Mouse (Mus musculus) hindlimb bud, embryonic 11.5 days (tissue): ENCODE measurements around the gene Pard3b.

Experiments
- DNase-seq: peaks from one replicate; pipeline ENCODE4 v3.0.0-alpha.2; 2012; ENCODE audit warnings: low read depth, low spot score; ENCODE audit errors: extremely low spot score

The Pard3b gene

GRCm38 (mm10) chr1:62433891-62434290, 795.3 kb downstream of the Pard3b start:
- DNase-seq = no peak

- no peak for DNase-seq
These were observed 797.2 kb downstream of the Pard3b start for GRCm38 (mm10) chr1:62435844-62436243.

GRCm38 (mm10) chr1:62436304-62436703, 797.7 kb downstream of the Pard3b start:
- DNase-seq = no peak

GRCm38 (mm10) chr1:62437493-62437892, 798.9 kb downstream of the Pard3b start:
- no peak for DNase-seq

GRCm38 (mm10) chr1:62444406-62444805, 805.8 kb downstream of the Pard3b start:
- no peak for DNase-seq

- no peak for DNase-seq
These were observed 808.2 kb downstream of the Pard3b start for GRCm38 (mm10) chr1:62446818-62447217.

- no peak for DNase-seq
These were observed 810.7 kb downstream of the Pard3b start for GRCm38 (mm10) chr1:62449193-62449875.

GRCm38 (mm10) chr1:62465536-62465935, 826.9 kb downstream of the Pard3b start:
- no peak for DNase-seq

GRCm38 (mm10) chr1:62466544-62466943, 827.9 kb downstream of the Pard3b start:
- no peak for DNase-seq

- no peak for DNase-seq
These were observed 844.4 kb downstream of the Pard3b start for GRCm38 (mm10) chr1:62483059-62483458.

- no peak for DNase-seq
These were observed 850.2 kb downstream of the Pard3b start for GRCm38 (mm10) chr1:62488871-62489270.

- no peak for DNase-seq
These were observed 860.5 kb downstream of the Pard3b start for GRCm38 (mm10) chr1:62499146-62499545.

- DNase-seq = no peak
These were observed 871.9 kb downstream of the Pard3b start for GRCm38 (mm10) chr1:62510501-62510900.

GRCm38 (mm10) chr1:62511681-62512080, 873.1 kb downstream of the Pard3b start:
- no peak for DNase-seq

GRCm38 (mm10) chr1:62518621-62519213, 880.1 kb downstream of the Pard3b start:
- DNase-seq = no peak

GRCm38 (mm10) chr1:62521368-62521767, 882.7 kb downstream of the Pard3b start:
- no peak for DNase-seq

- no peak for DNase-seq
These were observed 884.1 kb downstream of the Pard3b start for GRCm38 (mm10) chr1:62522761-62523160.

GRCm38 (mm10) chr1:62527788-62528187, 889.2 kb downstream of the Pard3b start:
- DNase-seq = no peak

GRCm38 (mm10) chr1:62529941-62530340, 891.3 kb downstream of the Pard3b start:
- DNase-seq = no peak

- DNase-seq = no peak
These were observed 894.0 kb downstream of the Pard3b start for GRCm38 (mm10) chr1:62532426-62533126.

GRCm38 (mm10) chr1:62548953-62549352, 910.3 kb downstream of the Pard3b start:
- DNase-seq = no peak

- DNase-seq = no peak
These were observed 911.9 kb downstream of the Pard3b start for GRCm38 (mm10) chr1:62550546-62550945.
